Mouse (Mus musculus): ENCODE data around the gene Galnt2.

Gene Galnt2

GRCm38 (mm10) chr8:124346852-124347523 lies 115.8 kb downstream of the Galnt2 start:
- H3K4me3 ChIP-seq (replicated peaks; ENCODE audit: low read length) = no peak overlapping the region
- H3K4me1 ChIP-seq (replicated peaks; ENCODE audit: low read depth, low read length) = peaks cover 11% of the 10 kb centered on the region

DNA sequence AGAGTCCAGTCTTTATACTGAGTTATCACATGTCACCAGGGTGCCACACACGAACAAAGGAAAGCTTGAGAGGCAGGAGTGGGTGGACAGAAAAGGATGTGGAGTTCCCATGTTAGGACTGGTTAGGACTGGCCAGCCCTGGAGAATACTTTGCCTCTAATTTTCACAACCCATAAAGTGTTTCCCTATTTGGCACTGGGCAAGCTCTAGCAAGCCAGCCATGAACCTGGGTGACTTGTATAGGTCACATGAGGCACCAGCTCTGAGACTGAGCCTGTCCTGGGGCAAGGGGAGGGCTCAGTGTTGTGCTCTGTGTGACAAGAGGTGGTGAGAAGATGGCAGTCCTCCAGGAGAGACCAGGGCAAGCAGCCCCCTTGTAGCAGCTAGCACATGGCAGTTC lies 116.9 kb downstream of the Galnt2 start:
- H3K4me3 ChIP-seq (replicated peaks; ENCODE audit: low read length) = no peak overlapping the region
- no peak for TF ChIP-seq POU5F1 (IDR thresholded peaks at IDR 0.05; ENCODE audit: borderline replicate concordance, low read length)
- TF ChIP-seq NANOG (IDR thresholded peaks at IDR 0.05; ENCODE audit: borderline replicate concordance, low read length) = no peak
- no peak for TF ChIP-seq CTCF (conservative IDR thresholded peaks at IDR 0.05; ENCODE audit: low read length)
- H3K9me3 ChIP-seq (ENCODE audit: low read length) = no peaks in the 10 kb centered on the region
- no peaks in the 10 kb centered on the region for H3K27me3 ChIP-seq (ENCODE audit: insufficient read depth, low read length)
- H3K4me1 ChIP-seq (replicated peaks; ENCODE audit: low read depth, low read length) = peaks cover 11% of the 10 kb centered on the region
- H3K36me3 ChIP-seq (ENCODE audit: insufficient read depth, low read length) = peaks cover 22% of the 10 kb centered on the region

More at GRCm38 (mm10) chr8:124346852-124347523, 115.8 kb downstream of the Galnt2 start:
- TF ChIP-seq CTCF (conservative IDR thresholded peaks at IDR 0.05; ENCODE audit: low read length) (peak; percentile 91), POU5F1 (IDR thresholded peaks at IDR 0.05; ENCODE audit: borderline replicate concordance, low read length) (no peak)
- Histone ChIP-seq H3K27me3 (ENCODE audit: insufficient read depth, low read length) (no peaks in the 10 kb centered on the region), H3K36me3 (ENCODE audit: insufficient read depth, low read length) (peaks cover 33% of the 10 kb centered on the region), H3K9me3 (ENCODE audit: low read length) (no peaks in the 10 kb centered on the region)

DNA sequence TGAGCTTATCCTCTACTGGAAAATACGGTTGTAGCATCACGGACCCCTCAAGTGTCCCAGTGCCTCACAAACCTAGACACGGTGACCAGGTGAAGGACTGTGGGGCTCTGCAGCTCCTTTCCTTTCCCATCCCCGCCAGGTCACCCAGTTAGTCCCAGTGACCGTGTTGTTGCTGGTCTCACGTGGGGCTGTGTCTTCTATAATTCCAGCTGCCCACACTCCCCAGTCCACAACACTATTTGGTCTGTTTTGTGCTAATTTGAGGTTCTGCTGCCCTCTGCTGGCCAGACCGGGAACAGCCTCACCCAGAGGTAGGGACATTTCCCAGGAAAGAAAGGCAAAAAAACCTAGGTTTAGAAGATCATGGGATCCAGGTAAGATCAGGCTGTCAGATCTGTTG lies 118.5 kb downstream of the Galnt2 start:
- no peak for TF ChIP-seq NANOG (IDR thresholded peaks at IDR 0.05; ENCODE audit: borderline replicate concordance, low read length)
- TF ChIP-seq CTCF (conservative IDR thresholded peaks at IDR 0.05; ENCODE audit: low read length) = peak; percentile 95
- peaks cover 7% of the 10 kb centered on the region for H3K4me1 ChIP-seq (replicated peaks; ENCODE audit: low read depth, low read length)
- no peak overlapping the region for H3K4me3 ChIP-seq (replicated peaks; ENCODE audit: low read length)
- peaks cover 6% of the 10 kb centered on the region for H3K36me3 ChIP-seq (ENCODE audit: insufficient read depth, low read length)
- H3K9me3 ChIP-seq (ENCODE audit: low read length) = no peaks in the 10 kb centered on the region
- H3K27me3 ChIP-seq (ENCODE audit: insufficient read depth, low read length) = no peaks in the 10 kb centered on the region

DNA sequence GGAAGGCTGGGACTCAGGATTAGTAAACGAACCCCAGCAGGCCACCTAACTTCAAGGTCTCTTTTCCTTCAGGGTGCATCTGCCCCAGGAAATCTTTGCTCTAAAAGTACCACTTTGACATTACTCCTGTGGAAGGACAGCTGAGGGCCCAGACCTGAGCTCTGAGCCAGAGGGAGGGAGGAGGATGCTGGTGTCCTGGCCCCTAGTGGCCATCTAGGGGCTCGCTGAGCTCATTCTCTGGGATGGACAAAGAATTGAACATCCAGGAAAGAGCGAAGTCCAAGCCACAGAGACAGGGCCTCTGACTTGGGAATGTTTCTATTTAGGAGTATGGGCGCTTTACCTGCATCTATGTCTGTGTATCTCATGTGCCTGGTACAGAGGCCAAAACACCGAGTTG lies 120.4 kb downstream of the Galnt2 start:
- TF ChIP-seq POU5F1 (IDR thresholded peaks at IDR 0.05; ENCODE audit: borderline replicate concordance, low read length) = no peak
- TF ChIP-seq NANOG (IDR thresholded peaks at IDR 0.05; ENCODE audit: borderline replicate concordance, low read length) = no peak
- TF ChIP-seq CTCF (conservative IDR thresholded peaks at IDR 0.05; ENCODE audit: low read length) = no peak
- no peak overlapping the region for H3K4me3 ChIP-seq (replicated peaks; ENCODE audit: low read length)
- no peaks in the 10 kb centered on the region for H3K9me3 ChIP-seq (ENCODE audit: low read length)
- H3K27me3 ChIP-seq (ENCODE audit: insufficient read depth, low read length) = no peaks in the 10 kb centered on the region
- no peaks in the 10 kb centered on the region for H3K36me3 ChIP-seq (ENCODE audit: insufficient read depth, low read length)
- no peaks in the 10 kb centered on the region for H3K4me1 ChIP-seq (replicated peaks; ENCODE audit: low read depth, low read length)

DNA sequence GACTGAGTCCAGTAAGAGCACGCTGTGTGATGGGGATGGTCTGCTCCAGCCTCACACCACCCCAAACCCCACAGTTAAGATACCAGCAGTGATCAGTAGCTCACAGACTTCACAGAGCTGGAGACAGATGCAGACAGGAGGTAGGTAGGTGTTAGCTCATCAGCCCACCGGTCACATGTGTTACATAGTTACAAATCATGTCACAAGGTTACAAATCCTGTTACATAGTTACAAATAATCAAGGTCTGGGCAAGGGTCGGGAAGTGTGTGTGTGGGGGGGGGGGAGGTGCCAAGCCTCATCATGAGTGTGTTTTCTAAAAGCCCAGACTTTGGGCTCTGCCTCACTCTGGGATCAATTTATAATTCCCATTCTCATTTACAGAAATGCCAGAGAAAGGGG lies 129.7 kb downstream of the Galnt2 start:
- no peaks in the 10 kb centered on the region for H3K9me3 ChIP-seq (ENCODE audit: low read length)
- TF ChIP-seq CTCF (conservative IDR thresholded peaks at IDR 0.05; ENCODE audit: low read length) = no peak
- TF ChIP-seq NANOG (IDR thresholded peaks at IDR 0.05; ENCODE audit: borderline replicate concordance, low read length) = no peak
- TF ChIP-seq POU5F1 (IDR thresholded peaks at IDR 0.05; ENCODE audit: borderline replicate concordance, low read length) = no peak
- H3K4me1 ChIP-seq (replicated peaks; ENCODE audit: low read depth, low read length) = peaks cover 11% of the 10 kb centered on the region
- H3K36me3 ChIP-seq (ENCODE audit: insufficient read depth, low read length) = no peaks in the 10 kb centered on the region
- H3K27me3 ChIP-seq (ENCODE audit: insufficient read depth, low read length) = no peaks in the 10 kb centered on the region
- H3K4me3 ChIP-seq (replicated peaks; ENCODE audit: low read length) = no peak overlapping the region

DNA sequence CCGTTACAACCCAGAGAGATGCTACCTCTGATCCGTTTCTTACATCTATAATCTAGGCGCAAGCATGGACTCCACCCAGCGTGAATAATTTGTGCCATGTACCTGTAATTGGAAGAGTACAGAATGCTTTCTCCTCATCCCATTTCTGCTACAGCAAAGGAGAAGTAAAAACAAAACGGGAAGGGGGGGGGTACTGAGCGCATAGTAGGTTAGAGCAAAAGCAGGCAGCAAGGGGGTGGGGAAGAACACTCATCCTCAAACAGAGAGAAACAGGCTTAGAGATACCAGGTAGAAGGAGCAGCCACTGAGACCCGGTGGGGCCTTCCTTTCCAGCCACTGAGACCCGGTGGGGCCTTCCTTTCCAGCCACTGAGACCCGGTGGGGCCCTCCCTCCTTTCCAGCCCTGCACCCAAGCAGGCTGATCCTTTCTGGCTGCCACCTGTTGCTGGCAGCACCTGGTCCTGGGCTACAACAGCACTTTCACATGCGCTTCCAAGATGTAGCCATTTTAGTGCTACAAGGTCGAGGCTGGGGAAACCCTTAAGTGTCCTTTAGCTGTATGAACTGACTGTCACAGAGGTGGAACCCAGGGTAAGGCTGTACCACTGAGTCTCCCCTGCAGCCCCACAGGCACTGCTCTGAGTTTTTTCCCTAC lies 130.7 kb downstream of the Galnt2 start:
- H3K4me1 ChIP-seq (replicated peaks; ENCODE audit: low read depth, low read length) = peaks cover 11% of the 10 kb centered on the region
- H3K36me3 ChIP-seq (ENCODE audit: insufficient read depth, low read length) = no peaks in the 10 kb centered on the region
- TF ChIP-seq POU5F1 (IDR thresholded peaks at IDR 0.05; ENCODE audit: borderline replicate concordance, low read length) = no peak
- no peak for TF ChIP-seq NANOG (IDR thresholded peaks at IDR 0.05; ENCODE audit: borderline replicate concordance, low read length)
- TF ChIP-seq CTCF (conservative IDR thresholded peaks at IDR 0.05; ENCODE audit: low read length) = no peak
- H3K27me3 ChIP-seq (ENCODE audit: insufficient read depth, low read length) = no peaks in the 10 kb centered on the region
- no peak overlapping the region for H3K4me3 ChIP-seq (replicated peaks; ENCODE audit: low read length)
- H3K9me3 ChIP-seq (ENCODE audit: low read length) = no peaks in the 10 kb centered on the region

DNA sequence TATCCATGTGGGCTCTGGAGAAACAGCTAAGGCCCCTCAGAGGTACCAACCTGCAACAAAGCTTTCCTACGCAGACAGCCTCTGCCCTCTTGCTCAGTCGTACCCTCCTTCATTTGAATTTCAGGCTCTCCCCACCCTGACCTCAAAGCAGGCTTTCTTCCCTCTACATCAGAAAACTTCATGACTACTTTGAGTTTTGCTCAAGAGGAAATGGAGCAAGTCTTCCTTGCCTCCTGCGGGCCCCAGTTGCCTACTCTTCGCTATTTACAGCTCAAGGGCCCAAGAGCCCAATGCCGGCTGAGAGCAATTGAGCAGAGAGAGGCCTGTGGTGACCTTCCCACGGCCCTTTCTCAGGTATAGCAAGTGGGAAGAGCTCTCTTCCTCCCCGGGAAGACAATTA lies 131.4 kb downstream of the Galnt2 start:
- Histone ChIP-seq H3K27me3 (ENCODE audit: insufficient read depth, low read length) (no peaks in the 10 kb centered on the region), H3K4me1 (replicated peaks; ENCODE audit: low read depth, low read length) (peaks cover 11% of the 10 kb centered on the region), H3K9me3 (ENCODE audit: low read length) (no peaks in the 10 kb centered on the region), H3K36me3 (ENCODE audit: insufficient read depth, low read length) (no peaks in the 10 kb centered on the region), H3K4me3 (replicated peaks; ENCODE audit: low read length) (peak overlapping the region; percentile 60)
- TF ChIP-seq CTCF (conservative IDR thresholded peaks at IDR 0.05; ENCODE audit: low read length) (no peak), POU5F1 (IDR thresholded peaks at IDR 0.05; ENCODE audit: borderline replicate concordance, low read length) (no peak), NANOG (IDR thresholded peaks at IDR 0.05; ENCODE audit: borderline replicate concordance, low read length) (no peak)

- Histone ChIP-seq H3K4me1 (replicated peaks; ENCODE audit: low read depth, low read length) (peaks cover 11% of the 10 kb centered on the region), H3K4me3 (replicated peaks; ENCODE audit: low read length) (peak overlapping the region; percentile 60), H3K27me3 (ENCODE audit: insufficient read depth, low read length) (no peaks in the 10 kb centered on the region), H3K36me3 (ENCODE audit: insufficient read depth, low read length) (no peaks in the 10 kb centered on the region), H3K9me3 (ENCODE audit: low read length) (no peaks in the 10 kb centered on the region)
- no peak for TF ChIP-seq NANOG (IDR thresholded peaks at IDR 0.05; ENCODE audit: borderline replicate concordance, low read length)
- TF ChIP-seq POU5F1 (IDR thresholded peaks at IDR 0.05; ENCODE audit: borderline replicate concordance, low read length) = no peak
- no peak for TF ChIP-seq CTCF (conservative IDR thresholded peaks at IDR 0.05; ENCODE audit: low read length)
These were observed 132.1 kb downstream of the Galnt2 start for GRCm38 (mm10) chr8:124363337-124363736.
